Mouse (Mus musculus) heart, postnatal 0 days (tissue): ENCODE measurements around the gene Arhgef2. TPM values are rescaled to one million over a fixed set of nuclear protein-coding genes. Genes with fewer than 3 reads are reported as not detected.

Experiments
- ATAC-seq: fragments of 200-750 bp; cut with Nextera tagmentation; 2 replicates; pipeline ENCODE4 v1.8.0; 2017; ENCODE audit warnings: low read depth, moderate number of reproducible peaks, moderate library complexity; ENCODE audit not compliant: insufficient read depth
- DNase-seq: peaks from one replicate; pipeline ENCODE4 v3.0.0-alpha.2; 2016; ENCODE audit warnings: low spot score
- H3K27ac ChIP-seq: fragments of 300-500 bp; sonication (generic); 2 replicates; pipeline ENCODE4 v1.5.1; 2014; ENCODE audit warnings: low read depth, mild to moderate bottlenecking
- H3K27me3 ChIP-seq: fragments of 300-500 bp; sonication (generic); 2 replicates; pipeline ENCODE4 v1.6.1; 2014; ENCODE audit warnings: low read length, mixed read lengths; ENCODE audit not compliant: control insufficient read depth, insufficient read depth
- H3K36me3 ChIP-seq: fragments of 300-500 bp; sonication (generic); replicated peaks from 2 replicates; pipeline ENCODE4 v1.6.1; 2014; ENCODE audit warnings: low read length, mixed read lengths; ENCODE audit not compliant: control insufficient read depth, insufficient read depth
- H3K4me1 ChIP-seq: fragments of 300-500 bp; sonication (generic); 2 replicates; pipeline ENCODE4 v1.6.1; 2014; ENCODE audit warnings: antibody characterized with exemption; ENCODE audit not compliant: control insufficient read depth, insufficient read depth
- H3K4me2 ChIP-seq: fragments of 300-500 bp; sonication (generic); 2 replicates; pipeline ENCODE4 v1.6.1; 2014; ENCODE audit warnings: low read depth, mild to moderate bottlenecking, low read length, moderate library complexity
- H3K4me3 ChIP-seq: fragments of 300-500 bp; sonication (generic); 2 replicates; pipeline ENCODE4 v1.5.1; 2014; ENCODE audit warnings: low read depth, low read length
- H3K9ac ChIP-seq: fragments of 300-500 bp; sonication (generic); replicated peaks from 2 replicates; pipeline ENCODE4 v1.6.1; 2014; ENCODE audit warnings: low read depth, low read length, mixed read lengths
- H3K9me3 ChIP-seq: fragments of 300-500 bp; sonication (generic); replicated peaks from 2 replicates; pipeline ENCODE4 v1.6.1; 2016; ENCODE audit warnings: low read length; ENCODE audit not compliant: control insufficient read depth
- CTCF ChIP-seq: IDR thresholded peaks from 2 replicates; pipeline ENCODE4 v1.5.1; 2016; ENCODE audit warnings: antibody characterized with exemption, control low read depth, low read depth
- EP300 ChIP-seq: IDR thresholded peaks from 2 replicates; pipeline ENCODE4 v1.6.1; 2016; ENCODE audit warnings: antibody characterized with exemption, low read depth
- WGBS: fragments of 180-500 bp; shearing (Covaris S2); extraction: QIAGEN DNeasy Blood & Tissue Kit; methylation state at CpG from one replicate; pipeline ENCODE4 v1.1.7; 2014; 5-methylcytosine and 5-hydroxymethylcytosine counted together
- polyA plus RNA-seq: library from polyadenylated mRNA; unstranded; fragments of >200 nt; fragmentation: Nextera tagmentation; extraction: Ambion mirVana; gene quantifications from 2 replicates; pipeline ENCODE4 v1.2.1, GENCODE M21; 2015
- total RNA-seq: library from RNA; depleted of rRNA; stranded (reverse); fragments of >200 nt; gene quantifications from 2 replicates; pipeline ENCODE4 v1.2.3, GENCODE M21; 2014; ENCODE audit warnings: low replicate concordance

Gene Arhgef2
- total and polyA plus RNA-seq, 2 experiments from 2014 or later, result 56.1 to 146 TPM

DNA sequence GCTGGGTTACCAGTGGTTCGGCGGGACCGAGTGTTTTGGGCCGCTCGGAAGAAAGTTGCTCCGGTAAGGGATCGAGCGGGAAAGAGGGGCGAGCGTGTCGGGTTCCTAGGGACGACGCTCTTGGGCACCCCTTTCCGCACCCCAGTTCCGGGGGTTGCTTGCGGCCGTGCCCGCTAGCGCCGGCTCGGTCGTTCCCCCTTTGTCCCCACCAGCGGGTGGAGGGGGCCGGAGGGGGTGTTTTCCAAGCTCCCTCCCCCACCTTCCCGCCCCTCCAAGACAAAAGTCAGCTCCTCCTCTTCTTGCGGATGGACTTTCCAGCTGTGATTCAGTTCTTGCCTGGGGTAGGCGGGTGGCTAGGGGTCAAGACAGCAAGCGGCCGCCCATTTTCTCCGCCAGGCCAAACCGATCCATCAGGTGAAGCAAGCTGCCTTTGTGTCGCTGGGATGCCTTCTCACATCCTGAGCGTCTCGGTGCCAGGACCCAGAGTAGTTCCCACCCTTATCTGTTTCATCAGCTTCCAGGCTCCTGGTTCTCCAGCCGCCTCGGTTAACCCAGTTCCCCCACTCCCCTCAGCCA lies 15.9 kb downstream of the Arhgef2 start:
- peaks cover 52% of the 10 kb centered on the region for H3K4me1 ChIP-seq
- no peaks in the 10 kb centered on the region for H3K27me3 ChIP-seq
- no peaks in the 10 kb centered on the region for H3K9me3 ChIP-seq
- under 1% methylated on average over 33 of the region's 36 CpGs for WGBS
- no peak; the same call in 1 of the 2 replicates for TF ChIP-seq EP300
- no peak for TF ChIP-seq CTCF
- H3K4me2 ChIP-seq, result peak overlapping the region; percentile 74
- ATAC-seq, result peak; percentile 25
- H3K4me3 ChIP-seq, result peak overlapping the region; percentile 80
- H3K27ac ChIP-seq, result peak overlapping the region; percentile 98
- H3K36me3 ChIP-seq, result no peaks in the 10 kb centered on the region; the same call in 1 of the 2 replicates
- DNase-seq, result peak; percentile 81
- H3K9ac ChIP-seq, result peak overlapping the region; percentile 88

DNA sequence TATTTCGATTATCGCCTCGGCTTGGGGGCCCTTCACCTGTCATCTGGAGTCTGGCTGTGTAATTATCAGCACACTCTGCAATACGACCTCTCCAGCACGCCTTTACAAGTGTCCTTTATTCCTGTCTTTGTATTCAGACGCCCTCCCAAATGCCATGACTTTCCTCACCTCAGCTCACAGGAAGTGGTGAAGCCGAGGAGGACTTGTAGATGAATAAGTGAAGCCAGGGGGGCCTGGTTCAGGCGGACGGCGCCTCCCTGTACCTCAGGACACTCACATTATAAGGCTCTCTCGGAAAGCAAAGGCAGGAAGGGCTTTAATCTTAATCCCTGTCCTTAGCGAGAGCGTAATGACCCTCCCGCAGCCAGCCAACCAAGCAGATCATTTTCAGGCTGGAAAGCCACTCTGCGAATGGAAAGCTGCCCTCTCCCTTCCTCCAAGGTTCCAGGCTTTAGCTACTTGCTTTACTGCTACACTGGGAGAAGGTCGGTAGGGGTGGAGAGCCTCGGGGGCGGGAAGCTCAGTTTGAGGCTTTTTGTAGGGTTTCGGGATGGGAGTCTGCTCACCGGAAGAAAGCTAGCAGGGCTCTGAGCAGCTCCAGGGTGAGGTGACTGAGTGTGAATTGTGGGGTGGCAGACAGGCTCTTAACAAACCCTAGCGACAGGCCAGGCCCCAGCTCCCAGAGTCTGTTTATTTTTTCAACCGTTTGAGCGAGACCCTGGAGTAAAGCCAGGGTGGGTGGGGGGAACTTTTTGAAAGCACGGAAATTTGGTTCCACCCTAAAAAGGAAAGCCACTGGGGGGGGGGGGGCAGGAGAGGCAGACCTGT lies 16.6 kb downstream of the Arhgef2 start:
- DNase-seq (peak; percentile 69), ATAC-seq (no peak)
- Histone ChIP-seq H3K9ac (peak overlapping the region; percentile 88), H3K36me3 (no peaks in the 10 kb centered on the region; the same call in 1 of the 2 replicates), H3K27ac (peak overlapping the region; percentile 98), H3K4me1 (peaks cover 59% of the 10 kb centered on the region), H3K4me2 (peak overlapping the region; percentile 74), H3K4me3 (peak overlapping the region; percentile 80), H3K27me3 (no peaks in the 10 kb centered on the region), H3K9me3 (no peaks in the 10 kb centered on the region)
- 2% methylated on average over 24 of the region's 24 CpGs for WGBS
- no peak for TF ChIP-seq EP300
- no peak for TF ChIP-seq CTCF

DNA sequence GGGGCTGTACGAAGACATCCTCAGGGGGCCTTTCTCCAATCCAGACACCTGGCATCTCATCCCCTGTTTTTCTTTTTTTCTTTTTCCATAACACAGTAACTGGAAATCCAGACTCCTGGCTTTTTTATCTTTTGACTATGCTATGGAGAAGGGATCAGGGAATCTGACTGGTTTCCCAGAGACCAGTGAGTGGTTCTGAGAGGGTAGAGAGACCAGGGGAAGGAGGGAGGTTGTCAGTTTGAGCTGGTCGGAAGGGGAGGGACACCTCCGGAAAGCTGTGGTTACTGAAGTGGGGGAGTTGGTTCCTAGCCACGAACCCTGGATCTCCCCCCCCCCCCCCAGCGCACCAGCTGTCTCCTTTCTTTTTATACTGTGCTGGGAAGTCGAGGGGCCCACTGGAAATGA lies 17.2 kb downstream of the Arhgef2 start:
- DNase-seq (no peak), ATAC-seq (peak; percentile 43)
- Histone ChIP-seq H3K9ac (peak overlapping the region; percentile 88), H3K4me1 (peaks cover 64% of the 10 kb centered on the region), H3K27ac (peak overlapping the region; percentile 98), H3K4me2 (peak overlapping the region; percentile 74), H3K27me3 (no peaks in the 10 kb centered on the region), H3K36me3 (no peaks in the 10 kb centered on the region; the same call in 1 of the 2 replicates), H3K4me3 (peak overlapping the region; percentile 80), H3K9me3 (no peaks in the 10 kb centered on the region)
- 3% methylated on average over 5 of the region's 6 CpGs for WGBS
- TF ChIP-seq EP300 (no peak), CTCF (no peak)

DNA sequence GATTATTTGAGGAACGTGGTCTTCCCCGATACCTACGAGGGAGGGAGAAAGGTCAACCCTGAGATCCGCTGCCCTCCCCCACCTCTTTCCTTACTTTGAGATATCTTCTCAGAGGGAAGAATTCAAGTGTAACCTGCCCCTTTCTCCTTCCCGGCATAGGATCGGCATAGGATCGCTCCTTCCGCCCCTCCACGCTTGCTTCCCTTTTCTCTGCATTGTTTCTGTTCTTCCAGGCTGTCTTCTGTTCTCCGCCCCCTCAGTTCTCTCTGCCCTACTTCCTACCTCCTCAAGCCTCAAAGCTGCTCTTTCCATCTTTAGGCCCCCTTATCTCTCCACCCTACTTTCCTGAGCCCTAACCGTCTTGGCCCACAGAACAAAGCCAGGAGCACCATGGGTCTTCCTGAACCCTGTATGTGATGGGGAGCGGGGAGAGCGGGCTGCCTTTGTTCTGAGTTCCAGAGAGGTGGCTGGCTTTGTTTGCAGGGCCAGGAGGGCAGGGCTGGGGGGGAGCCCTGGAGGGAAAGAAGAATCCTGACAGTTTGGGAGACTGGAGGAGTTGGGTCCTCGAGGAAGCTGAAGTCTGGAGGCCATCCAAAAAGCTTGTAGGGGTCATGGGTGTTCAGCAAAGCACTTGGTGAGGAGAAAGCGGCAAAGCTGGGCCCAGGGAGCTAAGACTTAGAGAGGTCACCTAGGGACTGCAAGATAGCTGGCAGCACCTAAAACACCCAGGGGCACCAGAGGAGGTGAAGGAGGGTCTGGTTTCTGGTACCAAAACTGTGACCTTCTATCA lies 17.8 kb downstream of the Arhgef2 start:
- Histone ChIP-seq H3K9me3 (no peaks in the 10 kb centered on the region), H3K27ac (peak overlapping the region; percentile 98), H3K27me3 (no peaks in the 10 kb centered on the region), H3K36me3 (peaks cover 5% of the 10 kb centered on the region; the same call in 1 of the 2 replicates), H3K9ac (peak overlapping the region; percentile 88), H3K4me3 (peak overlapping the region; percentile 80), H3K4me1 (peaks cover 64% of the 10 kb centered on the region), H3K4me2 (peak overlapping the region; percentile 74)
- ATAC-seq (no peak), DNase-seq (peak; percentile 73)
- TF ChIP-seq CTCF (no peak), EP300 (peak; percentile 27; the same call in 1 of the 2 replicates)
- 4% methylated on average over 15 of the region's 15 CpGs for WGBS

DNA sequence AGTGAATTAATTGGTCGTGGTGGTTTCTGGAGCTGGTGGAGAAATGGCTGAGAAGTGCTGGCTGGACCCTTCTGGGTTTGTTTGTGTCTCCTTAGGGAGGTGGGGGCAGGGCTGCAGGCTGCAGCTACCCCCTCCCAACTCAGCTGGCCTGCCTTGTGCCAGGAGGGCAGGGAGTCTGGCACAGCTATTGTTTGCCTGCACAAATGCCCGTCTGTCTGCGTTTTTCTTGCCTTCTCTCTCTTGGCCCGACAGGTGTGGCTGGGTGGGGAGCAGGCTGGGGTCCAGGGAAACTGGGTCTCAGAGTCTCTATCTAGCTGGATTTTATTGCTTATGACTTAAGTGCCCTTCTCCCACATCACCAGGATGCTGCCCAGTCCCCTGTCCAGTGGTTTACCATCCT lies 18.6 kb downstream of the Arhgef2 start:
- H3K27ac ChIP-seq, result peak overlapping the region; percentile 98

More for the DNA sequence above, 18.6 kb downstream of the Arhgef2 start:
- Histone ChIP-seq H3K9me3 (no peaks in the 10 kb centered on the region), H3K4me1 (peaks cover 63% of the 10 kb centered on the region), H3K4me2 (peak overlapping the region; percentile 74), H3K9ac (peak overlapping the region; percentile 37; the same call in 1 of the 2 replicates), H3K36me3 (peaks cover 8% of the 10 kb centered on the region), H3K4me3 (peak overlapping the region; percentile 80), H3K27me3 (no peaks in the 10 kb centered on the region)
- WGBS, result 44% methylated on average over 4 of the region's 4 CpGs
- no peak for TF ChIP-seq CTCF
- no peak for TF ChIP-seq EP300
- ATAC-seq, result no peak
- DNase-seq, result no peak
